Comparison of ENCODE assay signal across 10 mouse cellular contexts in genomic region chr14:25795067-25795466, GRCm38 (mm10). TPM values are rescaled to one million over a fixed set of nuclear protein-coding genes. Genes with fewer than 3 reads are reported as not detected.
A peak's percentile ranks its signal among the peaks of the same experiment; 100 is the strongest.
DNase-seq lines count a peak whose midpoint lies in the region; ATAC-seq and TF ChIP-seq lines count a peak whose summit lies in the region.
"Had no signal": no experiment of that assay in that cellular context is flagged by ENCODE, and none has a peak within 500 bp of the region (broad histone marks: within the 10 kb centered on the region; RNA-seq: fewer than 3 reads in every experiment).

No protein-coding gene starts in this region.

- no peak for DNase-seq in heart, adult 18-20 months
- DNase-seq in midbrain, embryonic 10.5 days (ENCODE audit: low spot score) = no peak
- DNase-seq in midbrain, postnatal 0 days (ENCODE audit: low spot score) = no peak
- no peak for DNase-seq in adipocyte (ENCODE audit: low spot score)
- DNase-seq in thymus, postnatal 10 days (ENCODE audit: low spot score in 2 of 2) = no peak
- DNase-seq: thymus, postnatal 25 days had no signal

- no peaks in the 10 kb centered on the region for H3K36me3 ChIP-seq in heart, embryonic 15.5 days
- no peaks in the 10 kb centered on the region for H3K36me3 ChIP-seq in midbrain, embryonic 10.5 days
- no peaks in the 10 kb centered on the region for H3K36me3 ChIP-seq in midbrain, postnatal 0 days (ENCODE audit: insufficient read depth, low read length)
- no peaks in the 10 kb centered on the region for H3K36me3 ChIP-seq in hindbrain, embryonic 13.5 days
- H3K36me3 ChIP-seq in stomach, embryonic 15.5 days = no peaks in the 10 kb centered on the region

- H3K4me2 ChIP-seq in heart, embryonic 15.5 days = peak overlapping the region; percentile 41
- H3K4me2 ChIP-seq in midbrain, postnatal 0 days (ENCODE audit: low read depth, low read length, poor library complexity, severe bottlenecking) = no peak overlapping the region
- no peak overlapping the region for H3K4me2 ChIP-seq in hindbrain, embryonic 13.5 days
- H3K4me2 ChIP-seq in stomach, embryonic 15.5 days = peak overlapping the region; percentile 10; the same call in 1 of the 2 replicates

- H3K27me3 ChIP-seq in heart, embryonic 15.5 days = no peaks in the 10 kb centered on the region
- peaks cover 12% of the 10 kb centered on the region for H3K27me3 ChIP-seq in midbrain, embryonic 10.5 days (ENCODE audit: low read depth, poor library complexity, severe bottlenecking)
- no peaks in the 10 kb centered on the region for H3K27me3 ChIP-seq in midbrain, postnatal 0 days (ENCODE audit: insufficient read depth, low read length)
- peaks cover 10% of the 10 kb centered on the region; the same call in 1 of the 2 replicates for H3K27me3 ChIP-seq in hindbrain, embryonic 13.5 days
- no peaks in the 10 kb centered on the region for H3K27me3 ChIP-seq in stomach, embryonic 15.5 days (replicated peaks)

- no peaks in the 10 kb centered on the region for H3K9me3 ChIP-seq in heart, embryonic 15.5 days (replicated peaks)
- H3K9me3 ChIP-seq in midbrain, embryonic 10.5 days (replicated peaks) = 0 out of 2 replicates have a peak, but pooled peaks cover 3% of the 10 kb centered on the region
- no peaks in the 10 kb centered on the region for H3K9me3 ChIP-seq in midbrain, postnatal 0 days (ENCODE audit: low read length)
- H3K9me3 ChIP-seq in hindbrain, embryonic 13.5 days = no peaks in the 10 kb centered on the region
- no peaks in the 10 kb centered on the region for H3K9me3 ChIP-seq in stomach, embryonic 15.5 days

- no peak for ATAC-seq in heart, embryonic 15.5 days (replicated peaks; ENCODE audit: insufficient number of reproducible peaks, insufficient read depth, low FRiP score, low read depth)
- no peak for ATAC-seq in midbrain, postnatal 0 days (ENCODE audit: low FRiP score)
- ATAC-seq in hindbrain, embryonic 13.5 days (ENCODE audit: low FRiP score) = no peak
- ATAC-seq in stomach, embryonic 15.5 days (ENCODE audit: insufficient read depth, low FRiP score, low read depth) = no peak

- TF ChIP-seq CTCF in midbrain, postnatal 0 days (IDR thresholded peaks at IDR 0.05) = no peak

- H3K4me1 ChIP-seq in heart, embryonic 15.5 days (replicated peaks) = peaks cover 7% of the 10 kb centered on the region
- peaks cover 17% of the 10 kb centered on the region for H3K4me1 ChIP-seq in midbrain, embryonic 10.5 days
- no peaks in the 10 kb centered on the region for H3K4me1 ChIP-seq in midbrain, postnatal 0 days (ENCODE audit: insufficient read depth, low read length)
- H3K4me1 ChIP-seq in hindbrain, embryonic 13.5 days (replicated peaks) = peaks cover 11% of the 10 kb centered on the region
- H3K4me1 ChIP-seq in stomach, embryonic 15.5 days = peaks cover 9% of the 10 kb centered on the region; the same call in 1 of the 2 replicates
- H3K4me1 ChIP-seq: megakaryocyte, embryonic 14.5 days had no signal

- H3K4me3 ChIP-seq in heart, embryonic 15.5 days = no peak overlapping the region
- H3K4me3 ChIP-seq in midbrain, embryonic 10.5 days = no peak overlapping the region
- no peak overlapping the region for H3K4me3 ChIP-seq in midbrain, postnatal 0 days (ENCODE audit: low read depth, low read length)
- H3K4me3 ChIP-seq in hindbrain, embryonic 13.5 days = no peak overlapping the region
- H3K4me3 ChIP-seq in stomach, embryonic 15.5 days (replicated peaks) = no peak overlapping the region
- H3K4me3 ChIP-seq: megakaryocyte, embryonic 14.5 days had no signal

- 71% methylated on average over 6 of the region's 6 CpGs for WGBS in heart, embryonic 15.5 days
- 82% methylated on average over 6 of the region's 6 CpGs for WGBS in midbrain, embryonic 10.5 days
- 62% methylated on average over 6 of the region's 6 CpGs for WGBS in midbrain, postnatal 0 days
- 71% methylated on average over 6 of the region's 6 CpGs for WGBS in hindbrain, embryonic 13.5 days
- WGBS in stomach, embryonic 15.5 days = 62% methylated on average over 6 of the region's 6 CpGs

- peak overlapping the region; percentile 58 for H3K27ac ChIP-seq in heart, embryonic 15.5 days
- H3K27ac ChIP-seq in midbrain, embryonic 10.5 days (replicated peaks) = peak overlapping the region; percentile 68; the same call in 1 of the 2 replicates
- H3K27ac ChIP-seq in midbrain, postnatal 0 days (ENCODE audit: low read depth, low read length) = no peak overlapping the region
- H3K27ac ChIP-seq in hindbrain, embryonic 13.5 days = 0 out of 2 replicates have a peak overlapping the region, but pooled peaks have one; percentile 48
- peak overlapping the region; percentile 90 for H3K27ac ChIP-seq in stomach, embryonic 15.5 days

- no peak overlapping the region for H3K9ac ChIP-seq in heart, embryonic 15.5 days
- no peak overlapping the region for H3K9ac ChIP-seq in midbrain, postnatal 0 days (replicated peaks; ENCODE audit: low read length, poor library complexity, severe bottlenecking)
- no peak overlapping the region for H3K9ac ChIP-seq in hindbrain, embryonic 13.5 days
- no peak overlapping the region for H3K9ac ChIP-seq in stomach, embryonic 15.5 days

RNA-seq across cellular contexts. Expression of gene Zcchc24, which starts 26.2 kb away (rescaled TPM):
- polyA plus RNA-seq in heart, embryonic 15.5 days (2015; fragmentation: Nextera tagmentation; extraction: Ambion mirVana) = 22.4 and 26.8 TPM in 2 replicates
- total RNA-seq in heart, adult 18-20 months (2021) = 10 to 100 TPM; 33.9 to 34.9 TPM
- 6.4 and 9.9 TPM in 2 replicates for polyA plus RNA-seq in midbrain, embryonic 10.5 days (2016; fragmentation: Nextera tagmentation; extraction: Ambion mirVana)
- 28.3 and 34.3 TPM in 2 replicates for total RNA-seq in midbrain, postnatal 0 days (2014; rRNA removed)
- 13.9 and 15.3 TPM in 2 replicates for polyA plus RNA-seq in midbrain, postnatal 0 days (2015; fragmentation: Nextera tagmentation; extraction: Ambion mirVana)
- polyA plus RNA-seq in hindbrain, embryonic 13.5 days (2015; fragmentation: Nextera tagmentation; extraction: Ambion mirVana) = 11.9 and 12.2 TPM in 2 replicates
- polyA plus RNA-seq in stomach, embryonic 15.5 days (2015; fragmentation: Nextera tagmentation; extraction: Ambion mirVana) = 25.7 and 26.9 TPM in 2 replicates

RNA-seq across cellular contexts. Expression of gene Anxa11, which starts 46.9 kb away (rescaled TPM):
- polyA plus RNA-seq in heart, embryonic 15.5 days (2015; fragmentation: Nextera tagmentation; extraction: Ambion mirVana) = 27.0 and 31.6 TPM in 2 replicates
- total RNA-seq in heart, adult 18-20 months (2021) = 10 to 100 TPM; 76.1 to 82.5 TPM
- polyA plus RNA-seq in midbrain, embryonic 10.5 days (2016; fragmentation: Nextera tagmentation; extraction: Ambion mirVana) = 3.3 and 3.9 TPM in 2 replicates
- 2.7 and 3.0 TPM in 2 replicates for total RNA-seq in midbrain, postnatal 0 days (2014; rRNA removed)
- 3.3 TPM in 2 replicates for polyA plus RNA-seq in midbrain, postnatal 0 days (2015; fragmentation: Nextera tagmentation; extraction: Ambion mirVana)
- 3.1 and 3.4 TPM in 2 replicates for polyA plus RNA-seq in hindbrain, embryonic 13.5 days (2015; fragmentation: Nextera tagmentation; extraction: Ambion mirVana)
- 44.6 and 46.8 TPM in 2 replicates for polyA plus RNA-seq in stomach, embryonic 15.5 days (2015; fragmentation: Nextera tagmentation; extraction: Ambion mirVana)

Comparison
In these comparisons a context has a peak if more than half of its experiments do, and no peak if none do; other contexts are left out.
1. H3K4me2 ChIP-seq: peak in heart, embryonic 15.5 days (single experiment) and stomach, embryonic 15.5 days (single experiment); none in midbrain, postnatal 0 days (single experiment) and hindbrain, embryonic 13.5 days (single experiment).